In the genomic region with DNA sequence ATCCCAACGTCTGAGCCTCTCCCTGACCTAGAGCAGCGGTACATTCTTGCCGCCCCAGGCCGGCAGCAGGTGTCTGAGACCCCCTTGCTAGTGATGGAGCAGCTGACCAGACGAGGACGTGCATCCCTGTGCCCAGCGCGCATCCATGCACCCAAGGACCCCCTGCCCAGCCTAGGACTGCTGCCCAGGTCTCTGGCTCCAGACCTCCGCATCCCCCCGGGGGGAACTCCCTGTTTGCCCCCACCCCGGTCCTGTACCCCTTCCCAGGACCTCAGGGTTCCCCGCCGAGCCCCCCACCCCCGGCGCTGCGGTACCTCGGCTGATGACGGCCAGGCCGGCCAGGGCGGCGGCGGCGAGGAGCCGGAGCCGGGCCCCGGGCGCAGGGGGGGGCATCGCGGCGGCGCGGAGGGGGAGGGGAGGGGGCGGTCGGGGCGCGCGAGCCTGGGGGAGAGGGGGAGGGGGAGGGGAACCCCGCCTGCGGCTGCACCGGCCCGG, we compare ENCODE assay signal across 7 mouse cellular contexts. TPM values are rescaled to one million over a fixed set of nuclear protein-coding genes. Genes with fewer than 3 reads are reported as not detected.
DNase-seq lines count a peak whose midpoint lies in the region; ATAC-seq and TF ChIP-seq lines count a peak whose summit lies in the region.

Gene Iglon5 (minus strand): TSS at position 445 of the 495 bp plus-strand sequence.

- no peak for TF ChIP-seq CTCF in lung, embryonic 14.5 days (IDR thresholded peaks at IDR 0.05; ENCODE audit: low read depth)

- 1% methylated on average over 24 of the region's 41 CpGs for WGBS in lung, embryonic 14.5 days
- under 1% methylated on average over 26 of the region's 41 CpGs for WGBS in embryonic facial prominence, embryonic 15.5 days
- 3% methylated on average over 11 of the region's 41 CpGs for WGBS in neural tube, embryonic 11.5 days

- peak within 1 kb of the TSS; percentile 72 for H3K4me2 ChIP-seq in lung, embryonic 14.5 days
- H3K4me2 ChIP-seq in embryonic facial prominence, embryonic 15.5 days (replicated peaks) = peak within 1 kb of the TSS; percentile 82
- peak within 1 kb of the TSS; percentile 75 for H3K4me2 ChIP-seq in neural tube, embryonic 11.5 days (ENCODE audit: low read depth)

- no peak within 1 kb of the TSS for H3K27ac ChIP-seq in lung, embryonic 14.5 days (ENCODE audit: low read depth)
- H3K27ac ChIP-seq in embryonic facial prominence, embryonic 15.5 days (replicated peaks) = no peak within 1 kb of the TSS
- peak within 1 kb of the TSS; percentile 53; the same call in 1 of the 2 replicates for H3K27ac ChIP-seq in neural tube, embryonic 11.5 days (ENCODE audit: low read depth, low read length)

- ATAC-seq in lung, embryonic 14.5 days (ENCODE audit: insufficient read depth) = peak; percentile 68
- peak; percentile 26; the same call in 1 of the 2 replicates for ATAC-seq in embryonic facial prominence, embryonic 15.5 days (ENCODE audit: insufficient number of reproducible peaks, low FRiP score, low TSS enrichment, low read depth)
- peak; percentile 69 for ATAC-seq in neural tube, embryonic 11.5 days (ENCODE audit: insufficient read depth, low FRiP score, low TSS enrichment)

- peaks cover 6% of the 10 kb centered on the region; the same call in 1 of the 2 replicates for H3K27me3 ChIP-seq in lung, embryonic 14.5 days (ENCODE audit: insufficient read depth, low read length)
- H3K27me3 ChIP-seq in embryonic facial prominence, embryonic 15.5 days = no peaks in the 10 kb centered on the region
- no peaks in the 10 kb centered on the region for H3K27me3 ChIP-seq in neural tube, embryonic 11.5 days (ENCODE audit: control insufficient read depth, insufficient read depth, low read length)

- no peaks in the 10 kb centered on the region for H3K9me3 ChIP-seq in lung, embryonic 14.5 days (ENCODE audit: low read depth, low read length)
- H3K9me3 ChIP-seq in embryonic facial prominence, embryonic 15.5 days (replicated peaks) = no peaks in the 10 kb centered on the region
- H3K9me3 ChIP-seq in neural tube, embryonic 11.5 days (ENCODE audit: control insufficient read depth, low read length) = no peaks in the 10 kb centered on the region

- no peaks in the 10 kb centered on the region for H3K4me1 ChIP-seq in lung, embryonic 14.5 days (ENCODE audit: insufficient read depth)
- peaks cover 11% of the 10 kb centered on the region; the same call in 1 of the 2 replicates for H3K4me1 ChIP-seq in embryonic facial prominence, embryonic 15.5 days
- H3K4me1 ChIP-seq in neural tube, embryonic 11.5 days (ENCODE audit: control insufficient read depth, insufficient read depth, low read length) = no peaks in the 10 kb centered on the region

- no peak for DNase-seq in lung, embryonic 14.5 days
- no peak for DNase-seq in lung, postnatal 25 days (ENCODE audit: low spot score)
- DNase-seq in layer of hippocampus, postnatal 36 days = peak; percentile 24 to 29
- DNase-seq in neural tube, embryonic 11.5 days (ENCODE audit: low spot score) = peak; percentile 26
- DNase-seq in thymus, postnatal 14 days = no peak
- no peak for DNase-seq in testis, postnatal 10 days (ENCODE audit: low spot score)

- H3K4me3 ChIP-seq in lung, embryonic 14.5 days (ENCODE audit: low read depth, low read length) = peak within 1 kb of the TSS; percentile 44
- peak within 1 kb of the TSS; percentile 50 for H3K4me3 ChIP-seq in embryonic facial prominence, embryonic 15.5 days (replicated peaks)
- H3K4me3 ChIP-seq in neural tube, embryonic 11.5 days (ENCODE audit: low read depth, low read length) = peak within 1 kb of the TSS; percentile 61

- no peaks in the 10 kb centered on the region for H3K36me3 ChIP-seq in lung, embryonic 14.5 days (ENCODE audit: insufficient read depth)
- H3K36me3 ChIP-seq in embryonic facial prominence, embryonic 15.5 days = no peaks in the 10 kb centered on the region
- no peaks in the 10 kb centered on the region for H3K36me3 ChIP-seq in neural tube, embryonic 11.5 days (ENCODE audit: control insufficient read depth, insufficient read depth, low read length)

- H3K9ac ChIP-seq in lung, embryonic 14.5 days = peak within 1 kb of the TSS; percentile 50
- peak within 1 kb of the TSS; percentile 31; the same call in 1 of the 2 replicates for H3K9ac ChIP-seq in embryonic facial prominence, embryonic 15.5 days
- H3K9ac ChIP-seq in neural tube, embryonic 11.5 days (ENCODE audit: low read length) = peak within 1 kb of the TSS; percentile 86

RNA-seq across cellular contexts. Expression of gene Iglon5, which starts in this region (rescaled TPM):
- 0.38 TPM in 2 replicates for polyA plus RNA-seq in lung, embryonic 14.5 days (2014; fragmentation: Nextera tagmentation; extraction: Ambion mirVana)
- polyA plus RNA-seq in embryonic facial prominence, embryonic 15.5 days (2015; fragmentation: Nextera tagmentation; extraction: Ambion mirVana) = 1.1 and 1.5 TPM in 2 replicates
- 10 to 100 TPM; 22.7 to 23.6 TPM for total RNA-seq in layer of hippocampus, postnatal 36 days (2021)
- 2.4 and 2.7 TPM in 2 replicates for polyA plus RNA-seq in neural tube, embryonic 11.5 days (2014; fragmentation: Nextera tagmentation; extraction: Ambion mirVana)

Comparison
In these comparisons a context has a peak if more than half of its experiments do, and no peak if none do; other contexts are left out.
1. Peak in ATAC-seq, H3K4me3 ChIP-seq, H3K9ac ChIP-seq and H3K4me2 ChIP-seq in lung, embryonic 14.5 days; RNA of the gene not detected or under 1 TPM.
2. DNase-seq: peak in layer of hippocampus, postnatal 36 days (2 of 2) and neural tube, embryonic 11.5 days (single experiment); none in lung, embryonic 14.5 days (single experiment), lung, postnatal 25 days (single experiment), thymus, postnatal 14 days (single experiment) and testis, postnatal 10 days (single experiment).
3. H3K9ac ChIP-seq: peak in every context shown above with its lines; median percentile 86 in neural tube, embryonic 11.5 days; 50 in lung, embryonic 14.5 days; 31 in embryonic facial prominence, embryonic 15.5 days.
4. Peak in every context shown above with its lines, with median percentiles within 50 percentile points of each other: ATAC-seq, H3K4me2 ChIP-seq and H3K4me3 ChIP-seq.